Mouse (Mus musculus) MEL (cell line): ENCODE data around the gene 4931417E11Rik.

Experiments
- CHD1 ChIP-seq: IDR thresholded peaks from 2 replicates; pipeline ENCODE4 v1.6.1; 2012; ENCODE audit warnings: low read depth, mild to moderate bottlenecking, inconsistent platforms, low read length, improper control_type of control experiment
- CTCF ChIP-seq, 3 experiments: IDR thresholded peaks in 2 of 3; conservative IDR thresholded peaks in 1 of 3; 2 replicates each; pipeline ENCODE4 v1.5.1; 2011 to 2012; ENCODE audit warnings: low read length in 3 of 3, low read depth in 2 of 3, mild to moderate bottlenecking in 2 of 3, improper control_type of control experiment in 1 of 3, inconsistent platforms in 1 of 3, mixed read lengths in 1 of 3, moderate library complexity in 1 of 3; ENCODE audit not compliant: control insufficient read depth in 1 of 3, insufficient read depth in 1 of 3, poor library complexity in 1 of 3, severe bottlenecking in 1 of 3
- EP300 ChIP-seq, 2 experiments: IDR thresholded peaks; 2 replicates each; pipeline ENCODE4 v1.6.1; 2011; ENCODE audit warnings: improper control_type of control experiment in 2 of 2, low read length in 2 of 2, low read depth in 1 of 2, mild to moderate bottlenecking in 1 of 2
- POLR2AphosphoS5 ChIP-seq: IDR thresholded peaks from 2 replicates; pipeline ENCODE4 v1.6.1; 2012; ENCODE audit warnings: low read depth, borderline replicate concordance, mild to moderate bottlenecking, inconsistent platforms, low read length, moderate library complexity, mixed read lengths
- RCOR1 ChIP-seq: IDR thresholded peaks from 2 replicates; pipeline ENCODE4 v1.6.1; 2012; ENCODE audit warnings: low read depth, mild to moderate bottlenecking, inconsistent platforms, low read length, improper control_type of control experiment
- ZKSCAN1 ChIP-seq: IDR thresholded peaks from 2 replicates; pipeline ENCODE4 v1.6.1; 2012; ENCODE audit warnings: low read depth, mild to moderate bottlenecking, inconsistent platforms, low read length, improper control_type of control experiment, moderate library complexity

GRCm38 (mm10) chr6:73427273-73427812, 42.1 kb downstream of the 4931417E11Rik start:
- no peak for TF ChIP-seq RCOR1
- no peak for TF ChIP-seq CHD1
- TF ChIP-seq POLR2AphosphoS5 = no peak
- TF ChIP-seq CTCF (IDR thresholded peaks at IDR 0.05 in 2 of 3, conservative IDR thresholded peaks at IDR 0.05 in 1 of 3; ENCODE audit: control insufficient read depth in 1 of 3, insufficient read depth in 1 of 3, low read depth in 2 of 3, low read length in 3 of 3, poor library complexity in 1 of 3, severe bottlenecking in 1 of 3) = no peak
- no peak for TF ChIP-seq ZKSCAN1
- TF ChIP-seq EP300 (IDR thresholded peaks at IDR 0.05; ENCODE audit: low read depth in 1 of 2, low read length in 2 of 2) = no peak
